Mouse (Mus musculus): Measurements from ENCODE around the gene Hk1. TPM values are rescaled to one million over a fixed set of nuclear protein-coding genes. Genes with fewer than 3 reads are reported as not detected.
A peak's percentile ranks its signal among the peaks of the same experiment; 100 is the strongest.

Hk1 gene
- total RNA-seq (2015; ENCODE audit: low replicate concordance) (101 and 130 TPM in 2 replicates), total RNA-seq (2017; ENCODE audit: low replicate concordance) (269 and 272 TPM in 2 replicates)

GRCm38 (mm10) chr10:62379808-62380207, at the start of gene Hk1:
Hk1 (minus strand) TSS chr10:62379908.
- ATAC-seq (replicated peaks; ENCODE audit: low FRiP score, poor library complexity, severe bottlenecking) = no peak

GRCm38 (mm10) chr10:62425081-62425871, 45.6 kb upstream of the Hk1 start:
- no peak for ATAC-seq (replicated peaks; ENCODE audit: low FRiP score, poor library complexity, severe bottlenecking)

- ATAC-seq (replicated peaks; ENCODE audit: low FRiP score, poor library complexity, severe bottlenecking) = no peak
Observed at GRCm38 (mm10) chr10:62422255-62422654, 42.5 kb upstream of the Hk1 start, which contains the start of gene Hkdc1. Hkdc1 (minus strand) TSS chr10:62422491.

- ATAC-seq (replicated peaks; ENCODE audit: low FRiP score, poor library complexity, severe bottlenecking) = no peak
Observed at GRCm38 (mm10) chr10:62421127-62421526, 41.4 kb upstream of the Hk1 start.

- ATAC-seq (replicated peaks; ENCODE audit: low FRiP score, poor library complexity, severe bottlenecking) = no peak
Observed at GRCm38 (mm10) chr10:62420399-62420798, 40.7 kb upstream of the Hk1 start.

- ATAC-seq (replicated peaks; ENCODE audit: low FRiP score, poor library complexity, severe bottlenecking) = no peak
Observed at GRCm38 (mm10) chr10:62419422-62419821, 39.7 kb upstream of the Hk1 start.

- ATAC-seq (replicated peaks; ENCODE audit: low FRiP score, poor library complexity, severe bottlenecking) = no peak
Observed at GRCm38 (mm10) chr10:62418831-62419356, 39.2 kb upstream of the Hk1 start.

- ATAC-seq (replicated peaks; ENCODE audit: low FRiP score, poor library complexity, severe bottlenecking) = no peak
Observed at GRCm38 (mm10) chr10:62413606-62413982, 33.9 kb upstream of the Hk1 start.

GRCm38 (mm10) chr10:62412906-62413605, 33.3 kb upstream of the Hk1 start:
- no peak for ATAC-seq (replicated peaks; ENCODE audit: low FRiP score, poor library complexity, severe bottlenecking)

- no peak for ATAC-seq (replicated peaks; ENCODE audit: low FRiP score, poor library complexity, severe bottlenecking)
Observed at GRCm38 (mm10) chr10:62411431-62412410, 32.0 kb upstream of the Hk1 start.

GRCm38 (mm10) chr10:62410943-62411342, 31.2 kb upstream of the Hk1 start:
- ATAC-seq (replicated peaks; ENCODE audit: low FRiP score, poor library complexity, severe bottlenecking) = peak; percentile 76

- no peak for ATAC-seq (replicated peaks; ENCODE audit: low FRiP score, poor library complexity, severe bottlenecking)
Observed at GRCm38 (mm10) chr10:62404901-62405300, 25.2 kb upstream of the Hk1 start.

- no peak for ATAC-seq (replicated peaks; ENCODE audit: low FRiP score, poor library complexity, severe bottlenecking)
Observed at GRCm38 (mm10) chr10:62401641-62402111, 22.0 kb upstream of the Hk1 start.

- ATAC-seq (replicated peaks; ENCODE audit: low FRiP score, poor library complexity, severe bottlenecking) = no peak
Observed at GRCm38 (mm10) chr10:62383011-62383410, 3.3 kb upstream of the Hk1 start.

GRCm38 (mm10) chr10:62380936-62381335, 1.2 kb upstream of the Hk1 start:
- ATAC-seq (replicated peaks; ENCODE audit: low FRiP score, poor library complexity, severe bottlenecking) = no peak

GRCm38 (mm10) chr10:62358827-62359226, 20.9 kb downstream of the Hk1 start:
- ATAC-seq (replicated peaks; ENCODE audit: low FRiP score, poor library complexity, severe bottlenecking) = no peak

- no peak for ATAC-seq (replicated peaks; ENCODE audit: low FRiP score, poor library complexity, severe bottlenecking)
Observed at GRCm38 (mm10) chr10:62356105-62356730, 23.5 kb downstream of the Hk1 start.

GRCm38 (mm10) chr10:62345147-62345546, 34.6 kb downstream of the Hk1 start:
- ATAC-seq (replicated peaks; ENCODE audit: low FRiP score, poor library complexity, severe bottlenecking) = peak; percentile 22; the same call in 1 of the 2 replicates
